ENCODE assay signal across 16 mouse cellular contexts in genomic region chr2:169782874-169783680, GRCm38 (mm10).
A peak's percentile ranks its signal among the peaks of the same experiment; 100 is the strongest.
DNase-seq lines count a peak whose midpoint lies in the region; ATAC-seq lines count a peak whose summit lies in the region.
"Had no signal": no experiment of that assay in that cellular context is flagged by ENCODE, and none has a peak within 500 bp of the region (broad histone marks: within the 10 kb centered on the region; RNA-seq: fewer than 3 reads in every experiment).

No protein-coding gene starts in this region.

- no peak for DNase-seq in hindbrain, embryonic 11.5 days (ENCODE audit: low spot score)
- peak; percentile 47 for DNase-seq in liver, embryonic 11.5 days (ENCODE audit: low spot score)
- DNase-seq in right cerebral cortex, postnatal 14 days, result peak; percentile 10
- DNase-seq in ovary, postnatal 10 days (ENCODE audit: low spot score), result no peak
- no peak for DNase-seq in gastrocnemius, postnatal 25 days
- DNase-seq: adrenal gland, postnatal 10 days; cerebellum, adult 11 months; embryo, embryonic 11 days; thymus, postnatal 14 days had no signal

- H3K4me2 ChIP-seq in hindbrain, embryonic 13.5 days, result no peak overlapping the region
- no peak overlapping the region for H3K4me2 ChIP-seq in hindbrain, embryonic 11.5 days (replicated peaks; ENCODE audit: low read depth, low read length)
- H3K4me2 ChIP-seq in liver, embryonic 11.5 days, result peak overlapping the region; percentile 4
- H3K4me2 ChIP-seq: forebrain, embryonic 13.5 days; limb, embryonic 15.5 days had no signal

- no peak overlapping the region for H3K9ac ChIP-seq in hindbrain, embryonic 13.5 days
- no peak overlapping the region for H3K9ac ChIP-seq in hindbrain, embryonic 11.5 days (ENCODE audit: low read depth, low read length)
- H3K9ac ChIP-seq in liver, embryonic 11.5 days (ENCODE audit: low read depth, low read length), result no peak overlapping the region
- H3K9ac ChIP-seq: forebrain, embryonic 13.5 days; limb, embryonic 15.5 days had no signal

- peaks cover 39% of the 10 kb centered on the region for H3K4me1 ChIP-seq in hindbrain, embryonic 13.5 days (replicated peaks)
- no peaks in the 10 kb centered on the region for H3K4me1 ChIP-seq in hindbrain, embryonic 11.5 days (replicated peaks; ENCODE audit: control insufficient read depth, insufficient read depth, low read length)
- no peaks in the 10 kb centered on the region for H3K4me1 ChIP-seq in megakaryocyte, embryonic 14.5 days
- peaks cover 16% of the 10 kb centered on the region for H3K4me1 ChIP-seq in liver, embryonic 11.5 days (replicated peaks; ENCODE audit: control insufficient read depth, insufficient read depth, low read length)

- 78% methylated on average over 26 of the region's 26 CpGs for WGBS in hindbrain, embryonic 13.5 days
- WGBS in hindbrain, embryonic 11.5 days, result 85% methylated on average over 26 of the region's 26 CpGs
- WGBS in liver, embryonic 11.5 days, result 32% methylated on average over 26 of the region's 26 CpGs

- no peaks in the 10 kb centered on the region for H3K9me3 ChIP-seq in hindbrain, embryonic 13.5 days
- H3K9me3 ChIP-seq in hindbrain, embryonic 11.5 days (ENCODE audit: control insufficient read depth, low read length), result no peaks in the 10 kb centered on the region
- H3K9me3 ChIP-seq in megakaryocyte, embryonic 14.5 days, result peaks cover 38% of the 10 kb centered on the region
- H3K9me3 ChIP-seq in liver, embryonic 11.5 days (ENCODE audit: control insufficient read depth, low read length), result no peaks in the 10 kb centered on the region
- H3K9me3 ChIP-seq: forebrain, embryonic 13.5 days; limb, embryonic 15.5 days had no signal

- no peaks in the 10 kb centered on the region for H3K36me3 ChIP-seq in hindbrain, embryonic 13.5 days
- H3K36me3 ChIP-seq in hindbrain, embryonic 11.5 days (ENCODE audit: control insufficient read depth, insufficient read depth, low read length), result no peaks in the 10 kb centered on the region
- H3K36me3 ChIP-seq in megakaryocyte, embryonic 14.5 days (replicated peaks; ENCODE audit: low read length), result no peaks in the 10 kb centered on the region
- H3K36me3 ChIP-seq in liver, embryonic 11.5 days (ENCODE audit: control insufficient read depth, insufficient read depth, low read length), result no peaks in the 10 kb centered on the region
- H3K36me3 ChIP-seq: limb, embryonic 15.5 days had no signal

- peak overlapping the region; percentile 30; the same call in 1 of the 2 replicates for H3K27ac ChIP-seq in hindbrain, embryonic 13.5 days
- H3K27ac ChIP-seq in hindbrain, embryonic 11.5 days (ENCODE audit: low read depth, low read length), result no peak overlapping the region
- no peak overlapping the region for H3K27ac ChIP-seq in liver, embryonic 11.5 days (ENCODE audit: low read depth, low read length)
- H3K27ac ChIP-seq: forebrain, embryonic 13.5 days; hindbrain, postnatal 0 days; limb, embryonic 15.5 days had no signal

- no peaks in the 10 kb centered on the region for H3K27me3 ChIP-seq in hindbrain, embryonic 13.5 days
- no peaks in the 10 kb centered on the region for H3K27me3 ChIP-seq in hindbrain, embryonic 11.5 days (ENCODE audit: control insufficient read depth, insufficient read depth, low read length)
- no peaks in the 10 kb centered on the region for H3K27me3 ChIP-seq in megakaryocyte, embryonic 14.5 days (replicated peaks)
- no peaks in the 10 kb centered on the region for H3K27me3 ChIP-seq in liver, embryonic 11.5 days (replicated peaks; ENCODE audit: control insufficient read depth, insufficient read depth, low read length)
- H3K27me3 ChIP-seq: limb, embryonic 15.5 days; Patski had no signal

- no peak overlapping the region for H3K4me3 ChIP-seq in hindbrain, embryonic 13.5 days
- H3K4me3 ChIP-seq in hindbrain, embryonic 11.5 days (ENCODE audit: low read depth, low read length), result no peak overlapping the region
- H3K4me3 ChIP-seq in megakaryocyte, embryonic 14.5 days (replicated peaks), result peak overlapping the region; percentile 14
- H3K4me3 ChIP-seq in liver, embryonic 11.5 days (ENCODE audit: low read depth, low read length), result no peak overlapping the region
- H3K4me3 ChIP-seq: forebrain, embryonic 13.5 days; limb, embryonic 15.5 days had no signal

- no peak for ATAC-seq in hindbrain, embryonic 13.5 days (ENCODE audit: low FRiP score)
- no peak for ATAC-seq in hindbrain, embryonic 11.5 days (ENCODE audit: low FRiP score)
- ATAC-seq in megakaryocyte, adult 5-6 weeks (ENCODE audit: poor library complexity, severe bottlenecking), result no peak
- ATAC-seq in liver, embryonic 11.5 days (replicated peaks; ENCODE audit: low FRiP score), result peak; percentile 87
- ATAC-seq: forebrain, embryonic 13.5 days; hindbrain, postnatal 0 days; Patski had no signal

Comparison
In these comparisons a context has a peak if more than half of its experiments do, and no peak if none do; other contexts are left out.
1. DNase-seq: peak in liver, embryonic 11.5 days (single experiment) and right cerebral cortex, postnatal 14 days (single experiment); none in hindbrain, embryonic 11.5 days (single experiment), ovary, postnatal 10 days (single experiment) and gastrocnemius, postnatal 25 days (single experiment).